Comparison of ENCODE assay signal across 17 mouse cellular contexts in the genomic region with DNA sequence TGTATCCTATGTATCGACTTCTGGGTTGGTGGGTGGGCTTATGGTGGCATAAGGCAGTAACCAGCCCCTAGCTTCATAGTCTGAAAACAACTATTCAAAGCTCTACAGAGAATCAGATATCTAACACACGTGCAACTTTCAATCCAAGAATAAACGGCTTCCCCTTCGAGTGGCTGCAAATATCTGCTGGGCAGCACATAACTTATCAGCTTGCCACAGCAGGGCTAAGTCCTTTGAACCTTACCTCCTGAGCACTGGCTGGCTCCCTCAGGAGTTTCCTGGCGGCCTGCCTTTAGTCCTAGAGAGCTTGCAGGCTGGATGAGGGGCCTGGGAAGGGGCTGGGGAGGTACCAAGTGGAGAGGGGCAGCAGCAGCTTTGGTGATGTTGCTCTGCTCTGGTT. TPM values are rescaled to one million over a fixed set of nuclear protein-coding genes. Genes with fewer than 3 reads are reported as not detected.
DNase-seq lines count a peak whose midpoint lies in the region; ATAC-seq and TF ChIP-seq lines count a peak whose summit lies in the region.
"Had no signal": no experiment of that assay in that cellular context is flagged by ENCODE, and none has a peak within 500 bp of the region (broad histone marks: within the 10 kb centered on the region; RNA-seq: fewer than 3 reads in every experiment).

No protein-coding gene starts in this region.

- H3K4me3 ChIP-seq in heart, embryonic 14.5 days (ENCODE audit: control insufficient read depth in 1 of 2, insufficient read depth in 1 of 2, low read depth in 1 of 2, low read length in 2 of 2): no peak overlapping the region
- no peak overlapping the region for H3K4me3 ChIP-seq in midbrain, postnatal 0 days (ENCODE audit: low read depth, low read length)
- no peak overlapping the region for H3K4me3 ChIP-seq in midbrain, embryonic 11.5 days (ENCODE audit: low read depth, low read length)
- no peak overlapping the region for H3K4me3 ChIP-seq in liver, embryonic 13.5 days (replicated peaks)
- H3K4me3 ChIP-seq: embryonic facial prominence, embryonic 12.5 days; midbrain, embryonic 13.5 days; myocyte had no signal

- TF ChIP-seq CTCF in midbrain, postnatal 0 days (IDR thresholded peaks at IDR 0.05): no peak

- peak overlapping the region; percentile 1; the same call in 1 of the 2 replicates for H3K4me2 ChIP-seq in heart, embryonic 14.5 days (ENCODE audit: low read length)
- H3K4me2 ChIP-seq in midbrain, postnatal 0 days (ENCODE audit: low read depth, low read length, poor library complexity, severe bottlenecking): no peak overlapping the region
- no peak overlapping the region for H3K4me2 ChIP-seq in midbrain, embryonic 11.5 days
- H3K4me2 ChIP-seq in liver, embryonic 13.5 days: no peak overlapping the region
- H3K4me2 ChIP-seq: embryonic facial prominence, embryonic 12.5 days; midbrain, embryonic 13.5 days had no signal

- ATAC-seq in heart, embryonic 14.5 days (ENCODE audit: insufficient number of reproducible peaks, insufficient read depth, low FRiP score, low read depth): peak; percentile 43; the same call in 1 of the 2 replicates
- ATAC-seq in midbrain, postnatal 0 days (ENCODE audit: low FRiP score): no peak
- no peak for ATAC-seq in midbrain, embryonic 11.5 days (ENCODE audit: low FRiP score)
- ATAC-seq in liver, embryonic 13.5 days (ENCODE audit: low read depth): peak; percentile 65; the same call in 1 of the 2 replicates
- ATAC-seq: forebrain, postnatal 0 days; hindbrain, postnatal 0 days; midbrain, embryonic 13.5 days had no signal

- H3K27ac ChIP-seq in heart, embryonic 14.5 days (replicated peaks in 1 of 2; ENCODE audit: control insufficient read depth in 1 of 2, insufficient read depth in 1 of 2, low read depth in 2 of 2, low read length in 2 of 2): peak overlapping the region; percentile 80 to 85
- H3K27ac ChIP-seq in midbrain, postnatal 0 days (ENCODE audit: low read depth, low read length): no peak overlapping the region
- H3K27ac ChIP-seq in midbrain, embryonic 11.5 days (ENCODE audit: low read depth, low read length): no peak overlapping the region
- H3K27ac ChIP-seq in liver, embryonic 13.5 days: 0 out of 2 replicates have a peak overlapping the region, but pooled peaks have one; percentile 6
- H3K27ac ChIP-seq: embryonic facial prominence, embryonic 12.5 days; hindbrain, postnatal 0 days; midbrain, embryonic 13.5 days had no signal

- peaks cover 82% of the 10 kb centered on the region for H3K36me3 ChIP-seq in heart, embryonic 14.5 days (ENCODE audit: control insufficient read depth, insufficient read depth, low read length)
- no peaks in the 10 kb centered on the region for H3K36me3 ChIP-seq in midbrain, postnatal 0 days (ENCODE audit: insufficient read depth, low read length)
- H3K36me3 ChIP-seq in midbrain, embryonic 11.5 days (ENCODE audit: control insufficient read depth, insufficient read depth, low read length): peaks cover 19% of the 10 kb centered on the region
- peaks cover 88% of the 10 kb centered on the region for H3K36me3 ChIP-seq in liver, embryonic 13.5 days

- H3K9ac ChIP-seq in heart, embryonic 14.5 days (ENCODE audit: low read length): peak overlapping the region; percentile 23; the same call in 1 of the 2 replicates
- 0 out of 2 replicates have a peak overlapping the region, but pooled peaks have one; percentile 19 for H3K9ac ChIP-seq in midbrain, postnatal 0 days (replicated peaks; ENCODE audit: low read length, poor library complexity, severe bottlenecking)
- no peak overlapping the region for H3K9ac ChIP-seq in midbrain, embryonic 11.5 days (ENCODE audit: low read length)
- H3K9ac ChIP-seq in liver, embryonic 13.5 days: no peak overlapping the region
- H3K9ac ChIP-seq: embryonic facial prominence, embryonic 12.5 days; forebrain, postnatal 0 days; midbrain, embryonic 13.5 days had no signal

- no peak for DNase-seq in heart, adult 8-10 months (ENCODE audit: low spot score)
- no peak for DNase-seq in midbrain, postnatal 0 days (ENCODE audit: low spot score)
- DNase-seq in midbrain, embryonic 11.5 days (ENCODE audit: low spot score, missing footprints): no peak
- peak; percentile 16 for DNase-seq in liver, embryonic 13.5 days
- no peak for DNase-seq in cerebellum, adult 11-12 months
- DNase-seq in MN1 (ENCODE audit: low spot score): no peak
- DNase-seq: cerebellum, postnatal 36 days; forebrain, postnatal 0 days; kidney, adult 2 months; kidney, postnatal 14 days; left cerebral cortex, postnatal 4 days; lung, postnatal 4 days had no signal

- H3K27me3 ChIP-seq in heart, embryonic 14.5 days (ENCODE audit: control insufficient read depth, insufficient read depth, low read length): no peaks in the 10 kb centered on the region
- no peaks in the 10 kb centered on the region for H3K27me3 ChIP-seq in midbrain, postnatal 0 days (ENCODE audit: insufficient read depth, low read length)
- H3K27me3 ChIP-seq in midbrain, embryonic 11.5 days (ENCODE audit: control insufficient read depth, insufficient read depth, low read length): no peaks in the 10 kb centered on the region
- H3K27me3 ChIP-seq in liver, embryonic 13.5 days: no peaks in the 10 kb centered on the region
- H3K27me3 ChIP-seq: embryonic facial prominence, embryonic 12.5 days; midbrain, embryonic 13.5 days had no signal

- 31% methylated on average over 5 of the region's 5 CpGs for WGBS in heart, embryonic 14.5 days
- 72% methylated on average over 5 of the region's 5 CpGs for WGBS in midbrain, postnatal 0 days
- 87% methylated on average over 5 of the region's 5 CpGs for WGBS in midbrain, embryonic 11.5 days
- 32% methylated on average over 5 of the region's 5 CpGs for WGBS in liver, embryonic 13.5 days (ENCODE audit: insufficient replicate concordance)

- H3K4me1 ChIP-seq in heart, embryonic 14.5 days (ENCODE audit: control insufficient read depth in 2 of 2, insufficient read depth in 2 of 2, low read length in 2 of 2): peaks cover 9 to 17% of the 10 kb centered on the region in 2 experiments
- H3K4me1 ChIP-seq in midbrain, postnatal 0 days (ENCODE audit: insufficient read depth, low read length): no peaks in the 10 kb centered on the region
- H3K4me1 ChIP-seq in midbrain, embryonic 11.5 days (ENCODE audit: control insufficient read depth, insufficient read depth, low read length): no peaks in the 10 kb centered on the region
- peaks cover 10% of the 10 kb centered on the region for H3K4me1 ChIP-seq in liver, embryonic 13.5 days (replicated peaks)
- H3K4me1 ChIP-seq: embryonic facial prominence, embryonic 12.5 days; midbrain, embryonic 13.5 days had no signal

- H3K9me3 ChIP-seq in heart, embryonic 14.5 days (ENCODE audit: control insufficient read depth, low read length): no peaks in the 10 kb centered on the region
- H3K9me3 ChIP-seq in midbrain, postnatal 0 days (ENCODE audit: low read length): no peaks in the 10 kb centered on the region
- no peaks in the 10 kb centered on the region for H3K9me3 ChIP-seq in midbrain, embryonic 11.5 days (ENCODE audit: control insufficient read depth, low read length)
- H3K9me3 ChIP-seq in liver, embryonic 13.5 days (replicated peaks): no peaks in the 10 kb centered on the region
- H3K9me3 ChIP-seq: embryonic facial prominence, embryonic 12.5 days; midbrain, embryonic 13.5 days had no signal

RNA-seq across cellular contexts. Expression of gene Ttf2, which starts 8.5 kb away (rescaled TPM):
- 11.8 and 12.2 TPM in 2 replicates for polyA plus RNA-seq in heart, embryonic 14.5 days (2014; fragmentation: Nextera tagmentation; extraction: Ambion mirVana)
- 1 to 10 TPM; 2.1 to 2.8 (median 2.5) TPM for total RNA-seq in heart, adult 8-10 months (2022)
- total RNA-seq in midbrain, postnatal 0 days (2014; rRNA removed): 3.6 and 3.7 TPM in 2 replicates
- polyA plus RNA-seq in midbrain, postnatal 0 days (2015; fragmentation: Nextera tagmentation; extraction: Ambion mirVana): 1.5 and 1.9 TPM in 2 replicates
- polyA plus RNA-seq in midbrain, embryonic 11.5 days (2014; fragmentation: Nextera tagmentation; extraction: Ambion mirVana): 24.7 and 26.9 TPM in 2 replicates
- 8.4 and 9.6 TPM in 2 replicates for polyA plus RNA-seq in liver, embryonic 13.5 days (2015; fragmentation: Nextera tagmentation; extraction: Ambion mirVana)

RNA-seq across cellular contexts. Expression of gene Trim45, which starts 39.0 kb away (rescaled TPM):
- polyA plus RNA-seq in heart, embryonic 14.5 days (2014; fragmentation: Nextera tagmentation; extraction: Ambion mirVana): 2.5 and 2.6 TPM in 2 replicates
- 10 to 100 TPM; 10.1 to 13.1 (median 10.8) TPM for total RNA-seq in heart, adult 8-10 months (2022)
- total RNA-seq in midbrain, postnatal 0 days (2014; rRNA removed): 6.7 and 8.9 TPM in 2 replicates
- 5.1 and 5.8 TPM in 2 replicates for polyA plus RNA-seq in midbrain, postnatal 0 days (2015; fragmentation: Nextera tagmentation; extraction: Ambion mirVana)
- polyA plus RNA-seq in midbrain, embryonic 11.5 days (2014; fragmentation: Nextera tagmentation; extraction: Ambion mirVana): 3.9 and 4.0 TPM in 2 replicates
- 0.88 and 1.0 TPM in 2 replicates for polyA plus RNA-seq in liver, embryonic 13.5 days (2015; fragmentation: Nextera tagmentation; extraction: Ambion mirVana)

Comparison
In these comparisons a context has a peak if more than half of its experiments do, and no peak if none do; other contexts are left out.
1. H3K9ac ChIP-seq: peak in heart, embryonic 14.5 days (single experiment) and midbrain, postnatal 0 days (single experiment); none in midbrain, embryonic 11.5 days (single experiment) and liver, embryonic 13.5 days (single experiment).
2. ATAC-seq: peak in heart, embryonic 14.5 days (single experiment) and liver, embryonic 13.5 days (single experiment); none in midbrain, postnatal 0 days (single experiment) and midbrain, embryonic 11.5 days (single experiment).
3. H3K27ac ChIP-seq: peak in heart, embryonic 14.5 days (2 of 2) and liver, embryonic 13.5 days (single experiment); none in midbrain, postnatal 0 days (single experiment) and midbrain, embryonic 11.5 days (single experiment).